Mouse (Mus musculus): Measurements from ENCODE around the gene Ankrd45. TPM values are rescaled to one million over a fixed set of nuclear protein-coding genes. Genes with fewer than 3 reads are reported as not detected.

The Ankrd45 gene
- polyA plus RNA-seq, 1 experiment from 2014 or later = 25.4 TPM

- DNase-seq (no peak), ATAC-seq (ENCODE audit: low FRiP score, low TSS enrichment) (no peak)
- Histone ChIP-seq H3K4me3 (replicated peaks; ENCODE audit: low read depth, low read length) (no peak overlapping the region), H3K4me1 (ENCODE audit: control insufficient read depth, insufficient read depth, low read length) (no peaks in the 10 kb centered on the region), H3K4me2 (ENCODE audit: low read length) (no peak overlapping the region), H3K9ac (replicated peaks; ENCODE audit: low read length) (no peak overlapping the region), H3K9me3 (ENCODE audit: control insufficient read depth, low read length) (no peaks in the 10 kb centered on the region), H3K36me3 (ENCODE audit: control insufficient read depth, insufficient read depth, low read length) (no peaks in the 10 kb centered on the region), H3K27ac (replicated peaks; ENCODE audit: low read depth, low read length) (no peak overlapping the region), H3K27me3 (ENCODE audit: control insufficient read depth, insufficient read depth, low read length) (no peaks in the 10 kb centered on the region)
- 39% methylated on average over 4 of the region's 4 CpGs for WGBS
Measured at GRCm38 (mm10) chr1:161214465-161214864, 72.0 kb downstream of the Ankrd45 start.

DNA sequence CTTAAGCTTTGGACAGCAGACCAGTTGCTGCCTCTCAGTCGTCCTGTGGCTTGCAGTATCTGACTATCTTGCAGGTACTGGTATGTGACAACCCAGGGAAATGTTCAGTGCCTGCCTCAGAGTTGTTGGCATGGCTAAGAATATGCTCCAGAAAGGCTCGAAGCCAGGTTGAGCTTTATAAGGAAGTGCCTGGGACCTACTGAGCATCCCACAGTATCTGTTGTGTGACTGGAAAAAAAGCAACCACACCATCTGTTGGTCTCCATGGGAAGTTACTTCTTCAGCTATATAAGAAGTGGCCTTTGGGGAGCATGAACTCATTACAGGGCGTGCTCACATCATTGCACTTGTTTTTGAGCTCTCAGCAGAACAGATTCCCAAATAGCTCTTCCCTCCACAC is 77.3 kb downstream of the Ankrd45 start:
- Histone ChIP-seq H3K27ac (replicated peaks; ENCODE audit: low read depth, low read length) (no peak overlapping the region), H3K4me2 (ENCODE audit: low read length) (no peak overlapping the region), H3K27me3 (ENCODE audit: control insufficient read depth, insufficient read depth, low read length) (no peaks in the 10 kb centered on the region), H3K9me3 (ENCODE audit: control insufficient read depth, low read length) (no peaks in the 10 kb centered on the region), H3K4me1 (ENCODE audit: control insufficient read depth, insufficient read depth, low read length) (no peaks in the 10 kb centered on the region), H3K4me3 (replicated peaks; ENCODE audit: low read depth, low read length) (no peak overlapping the region), H3K36me3 (ENCODE audit: control insufficient read depth, insufficient read depth, low read length) (no peaks in the 10 kb centered on the region), H3K9ac (replicated peaks; ENCODE audit: low read length) (no peak overlapping the region)
- ATAC-seq (ENCODE audit: low FRiP score, low TSS enrichment) = no peak
- no peak for DNase-seq
- WGBS = 76% methylated on average over 3 of the region's 3 CpGs

Other genes with a start within 250 kb of the Ankrd45 start
- gene Rc3h1, start 236.3 kb upstream of the Ankrd45 start, polyA plus RNA-seq (2014; fragmentation: Nextera tagmentation; extraction: Ambion mirVana) = 10.7 and 13.2 TPM in 2 replicates
- gene Serpinc1, start 164.1 kb upstream of the Ankrd45 start, polyA plus RNA-seq (2014; fragmentation: Nextera tagmentation; extraction: Ambion mirVana) = 2.9 and 3.1 TPM in 2 replicates
- 18.4 and 23.7 TPM in 2 replicates for gene Zbtb37, start 107.8 kb upstream of the Ankrd45 start, polyA plus RNA-seq (2014; fragmentation: Nextera tagmentation; extraction: Ambion mirVana)
- 21.1 and 29.5 TPM in 2 replicates for gene Dars2, start 72.0 kb upstream of the Ankrd45 start, polyA plus RNA-seq (2014; fragmentation: Nextera tagmentation; extraction: Ambion mirVana)
- 9.6 and 12.5 TPM in 2 replicates for gene Cenpl, start 72.0 kb upstream of the Ankrd45 start, polyA plus RNA-seq (2014; fragmentation: Nextera tagmentation; extraction: Ambion mirVana)
- 15.5 and 22.4 TPM in 2 replicates for gene Klhl20, start 11.2 kb upstream of the Ankrd45 start, polyA plus RNA-seq (2014; fragmentation: Nextera tagmentation; extraction: Ambion mirVana)
- 0.43 and 0.47 TPM in 2 replicates for gene Tex50, start 16.6 kb downstream of the Ankrd45 start, polyA plus RNA-seq (2014; fragmentation: Nextera tagmentation; extraction: Ambion mirVana)
- gene Prdx6, start 108.5 kb downstream of the Ankrd45 start, polyA plus RNA-seq (2014; fragmentation: Nextera tagmentation; extraction: Ambion mirVana) = 127 and 161 TPM in 2 replicates